Mouse (Mus musculus) CH12.LX (cell line): ENCODE measurements at regions not wholly inside any gene's neighbourhood (a gene's known extent, or its start where the extent isn't known, plus 50 kb on each side); places are given as distances from the start of the nearest gene placed in this dataset.

Experiments
- CHD1 ChIP-seq: IDR thresholded peaks from 2 replicates; pipeline ENCODE4 v1.6.1; 2012; ENCODE audit warnings: low read depth, low read length, improper control_type of control experiment, inconsistent platforms
- CTCF ChIP-seq, 2 experiments: IDR thresholded peaks in 1 of 2; conservative IDR thresholded peaks in 1 of 2; 2 replicates each; pipeline ENCODE4 v1.5.1; 2011 to 2012; ENCODE audit warnings: low read depth in 2 of 2, low read length in 2 of 2, improper control_type of control experiment in 1 of 2, inconsistent platforms in 1 of 2, mild to moderate bottlenecking in 1 of 2, moderate library complexity in 1 of 2
- E2F4 ChIP-seq: IDR thresholded peaks from 2 replicates; pipeline ENCODE4 v1.6.1; 2011; ENCODE audit warnings: low read depth, low read length, improper control_type of control experiment; ENCODE audit not compliant: insufficient replicate concordance
- EP300 ChIP-seq: IDR thresholded peaks from 2 replicates; pipeline ENCODE4 v1.6.1; 2011; ENCODE audit warnings: low read length, improper control_type of control experiment
- JUND ChIP-seq: conservative IDR thresholded peaks from 2 replicates; pipeline ENCODE4 v1.6.1; 2011; ENCODE audit warnings: low read depth, low read length, improper control_type of control experiment
- MYC ChIP-seq: IDR thresholded peaks from 2 replicates; pipeline ENCODE4 v1.6.1; 2011; ENCODE audit warnings: low read depth, mild to moderate bottlenecking, improper control_type of control experiment, low read length
- NRF1 ChIP-seq: IDR thresholded peaks from 2 replicates; pipeline ENCODE4 v1.6.1; 2014; ENCODE audit warnings: low read depth, mild to moderate bottlenecking, inconsistent platforms, low read length, improper control_type of control experiment, moderate library complexity
- POLR2A ChIP-seq: IDR thresholded peaks from 2 replicates; pipeline ENCODE4 v1.6.1; 2011; ENCODE audit warnings: low read depth, mild to moderate bottlenecking, improper control_type of control experiment, low read length
- UBTF ChIP-seq: IDR thresholded peaks from 2 replicates; pipeline ENCODE4 v1.6.1; 2012; ENCODE audit warnings: low read depth, mild to moderate bottlenecking, inconsistent platforms, low read length, improper control_type of control experiment, moderate library complexity
- USF2 ChIP-seq: conservative IDR thresholded peaks from 2 replicates; pipeline ENCODE4 v1.6.1; 2011; ENCODE audit warnings: low read depth, low read length, improper control_type of control experiment

- TF ChIP-seq CTCF (conservative IDR thresholded peaks at IDR 0.05 in 1 of 2, IDR thresholded peaks at IDR 0.05 in 1 of 2; ENCODE audit: low read depth in 2 of 2, low read length in 2 of 2): no peak
- no peak for TF ChIP-seq JUND
- no peak for TF ChIP-seq EP300
- TF ChIP-seq E2F4: no peak
- no peak for TF ChIP-seq NRF1
- no peak for TF ChIP-seq POLR2A
- no peak for TF ChIP-seq UBTF
- no peak for TF ChIP-seq USF2
- TF ChIP-seq CHD1: no peak
- no peak for TF ChIP-seq MYC
Observed at GRCm38 (mm10) chr11:35049663-35050215, 71.3 kb upstream of the Slit3 start.
